Mouse (Mus musculus): ENCODE measurements at regions not wholly inside any gene's neighbourhood (a gene's known extent, or its start where the extent isn't known, plus 50 kb on each side); places are given as distances from the start of the nearest gene placed in this dataset.

DNA sequence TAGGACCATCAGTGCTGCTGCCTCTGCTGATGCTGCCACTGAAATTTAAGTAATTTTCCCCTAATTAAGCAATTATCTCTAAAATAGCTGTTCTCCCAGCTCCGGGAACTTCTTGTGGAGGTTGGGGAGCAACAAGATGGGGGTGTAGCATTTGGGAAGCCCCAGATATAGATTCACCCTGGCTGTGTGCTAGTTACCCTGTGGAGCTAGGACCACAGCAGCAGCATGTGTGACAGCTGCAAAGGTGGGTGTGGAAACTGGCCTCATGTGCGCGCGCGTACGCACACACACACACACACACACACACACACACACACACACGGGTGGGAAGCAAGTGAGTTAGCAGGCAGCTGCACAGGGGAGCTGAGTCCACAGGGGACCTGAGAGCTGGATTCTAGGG, 126.2 kb upstream of the Sdk2 start:
- TF ChIP-seq CTCF (IDR thresholded peaks at IDR 0.05; ENCODE audit: control insufficient read depth, insufficient read depth, low read length) (no peak), POLR2A (IDR thresholded peaks at IDR 0.05; ENCODE audit: borderline replicate concordance, control insufficient read depth, low read depth, low read length) (no peak)
